Mouse (Mus musculus) C2C12 (cell line): Measurements from ENCODE around the gene Vpreb3.

Source experiments
- CEBPB ChIP-seq: IDR thresholded peaks from one replicate; pipeline ENCODE4 v1.6.1; 2011; ENCODE audit warnings: low read depth, mild to moderate bottlenecking, control low read depth, moderate library complexity
- CTCF ChIP-seq: IDR thresholded peaks from one replicate; pipeline ENCODE4 v1.5.1; 2011; ENCODE audit not compliant: control insufficient read depth, insufficient read depth, insufficient read length

GRCm38 (mm10) chr10:75978835-75979157 is 35.9 kb downstream of the Vpreb3 start:
- TF ChIP-seq CTCF (no peak), CEBPB (no peak)
